Mouse (Mus musculus) T-cell, adult 2 months (primary cell): Measurements from ENCODE around the gene Mthfr.

ENCODE experiments used
- DNase-seq: peaks from one replicate; pipeline ENCODE4 v3.0.0; 2022; ENCODE audit warnings: low spot score

The Mthfr gene

GRCm38 (mm10) chr4:148065702-148066400 lies 27.0 kb downstream of the Mthfr start:
- DNase-seq = no peak

GRCm38 (mm10) chr4:148066401-148066744 lies 27.5 kb downstream of the Mthfr start:
- DNase-seq = no peak

GRCm38 (mm10) chr4:148067346-148067745 lies 28.5 kb downstream of the Mthfr start:
- no peak for DNase-seq

- no peak for DNase-seq
Observed at GRCm38 (mm10) chr4:148069602-148070218, 30.8 kb downstream of the Mthfr start.

DNA sequence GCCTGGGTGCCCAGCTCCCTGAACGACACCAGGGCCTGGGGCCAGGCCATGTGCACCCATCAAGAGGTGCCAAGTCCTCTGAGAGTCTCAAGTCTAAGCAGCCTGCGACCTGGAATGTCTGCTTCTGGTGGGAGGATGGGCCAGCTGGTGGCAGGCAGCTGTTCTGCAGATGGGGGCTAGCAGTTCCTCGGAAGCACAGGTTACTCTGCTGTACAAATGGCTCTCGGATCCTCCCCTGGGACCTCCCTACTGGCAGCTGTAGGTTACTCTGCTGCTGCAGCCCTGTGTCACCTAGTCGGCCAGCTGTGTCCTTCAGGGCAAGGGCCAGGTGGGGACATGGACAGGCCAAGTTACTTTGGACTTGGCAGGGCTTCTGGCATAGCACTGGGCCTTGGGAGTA lies 32.6 kb downstream of the Mthfr start:
- DNase-seq = no peak

GRCm38 (mm10) chr4:148074521-148075189 lies 35.8 kb downstream of the Mthfr start:
- peak; percentile 39 for DNase-seq

GRCm38 (mm10) chr4:148075259-148075658 lies 36.4 kb downstream of the Mthfr start:
- DNase-seq = peak; percentile 63

DNA sequence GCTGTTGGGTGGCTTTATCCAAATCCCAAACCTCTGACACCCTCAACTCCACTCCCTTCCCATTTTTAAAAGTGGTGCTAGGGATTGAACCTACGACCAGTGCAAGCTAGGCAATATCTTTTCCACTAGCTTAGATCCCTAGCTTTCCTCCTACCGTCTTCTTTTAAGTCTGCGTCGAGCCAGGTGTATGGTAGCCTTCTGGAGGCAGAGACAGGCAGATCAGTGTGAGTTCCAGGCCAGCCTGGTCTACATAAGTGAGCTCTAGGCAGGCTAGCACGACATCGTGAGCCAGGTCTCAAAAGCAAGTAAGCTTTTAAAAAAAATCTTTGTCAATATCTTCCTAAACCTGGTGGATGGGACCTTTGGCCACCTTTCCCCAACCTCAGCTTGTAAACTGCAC lies 37.0 kb downstream of the Mthfr start:
- no peak for DNase-seq

- DNase-seq = no peak
Observed at GRCm38 (mm10) chr4:148079212-148079611, 40.3 kb downstream of the Mthfr start.

- DNase-seq = no peak
Observed at GRCm38 (mm10) chr4:148079944-148080596, 41.2 kb downstream of the Mthfr start.

GRCm38 (mm10) chr4:148080597-148080973 lies 41.7 kb downstream of the Mthfr start:
- no peak for DNase-seq

- no peak for DNase-seq
Observed at GRCm38 (mm10) chr4:148081201-148081600, 42.3 kb downstream of the Mthfr start.

GRCm38 (mm10) chr4:148082257-148083044 lies 43.6 kb downstream of the Mthfr start:
- peak; percentile 58 for DNase-seq

GRCm38 (mm10) chr4:148083176-148083899 lies 44.5 kb downstream of the Mthfr start:
- DNase-seq = peak; percentile 9

DNA sequence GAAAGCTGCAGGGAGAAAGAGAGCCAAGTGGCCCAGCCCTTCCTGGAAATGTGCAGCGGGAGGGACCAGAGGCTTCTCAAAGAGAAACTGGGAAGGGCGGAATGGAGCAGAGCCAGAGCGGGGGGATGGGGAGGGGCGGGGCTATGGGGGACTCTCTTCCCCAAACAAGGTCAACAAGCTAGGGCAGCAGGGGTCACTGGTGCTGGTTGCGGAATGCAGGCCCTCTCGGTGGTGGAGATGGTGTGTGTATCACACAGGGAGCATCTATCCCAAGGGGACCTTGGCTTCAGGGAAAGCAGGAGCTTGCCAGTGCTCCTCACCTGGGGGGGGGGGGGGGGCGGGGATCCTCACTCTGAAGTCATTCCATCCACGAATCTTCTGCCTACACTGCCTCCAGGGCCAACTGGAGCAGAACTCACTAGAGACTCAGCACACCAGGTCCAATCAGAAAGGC lies 45.4 kb downstream of the Mthfr start:
- DNase-seq = no peak

- no peak for DNase-seq
Observed at GRCm38 (mm10) chr4:148085131-148085906, 46.4 kb downstream of the Mthfr start.

- no peak for DNase-seq
Observed at GRCm38 (mm10) chr4:148085907-148086305, 47.0 kb downstream of the Mthfr start.

DNA sequence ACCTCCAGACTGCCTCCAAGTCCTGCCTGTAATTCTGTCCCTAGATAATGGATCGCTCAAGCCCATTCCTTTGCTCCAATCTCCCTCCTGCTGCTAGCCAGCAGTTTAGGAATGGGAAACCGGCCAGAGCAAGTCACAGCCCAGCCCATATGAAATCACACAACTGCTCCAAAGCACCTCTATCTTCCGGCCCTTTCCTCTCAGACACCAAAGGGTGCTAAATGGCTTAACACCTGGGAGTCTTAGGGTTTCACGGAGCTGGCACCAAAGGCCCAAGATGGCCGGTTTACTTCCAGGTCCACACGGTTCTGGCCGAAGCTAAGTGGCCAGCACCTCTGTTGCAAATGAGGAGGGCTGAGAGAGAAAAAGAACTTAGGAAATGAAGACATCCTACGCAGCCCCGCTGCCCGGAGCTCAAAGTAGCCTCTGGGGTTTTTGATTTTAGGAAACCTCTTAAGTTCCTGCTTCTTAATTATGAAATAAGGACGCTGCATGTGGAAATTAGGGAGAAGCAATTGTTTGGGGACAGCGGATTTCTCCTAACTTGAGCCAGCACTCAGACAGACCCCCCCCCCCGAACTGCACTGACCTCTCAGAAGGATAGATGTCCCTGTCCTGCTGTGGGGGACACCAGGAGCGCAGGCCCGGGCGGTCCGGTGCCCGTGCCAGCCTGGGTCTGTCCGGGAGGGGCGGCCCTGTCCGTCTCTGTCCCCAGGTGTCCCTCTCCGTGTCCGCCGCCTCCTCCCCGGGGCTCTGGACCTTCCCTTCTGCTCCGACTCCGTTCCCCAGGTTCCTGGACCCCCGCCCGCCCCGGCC lies 48.4 kb downstream of the Mthfr start:
- DNase-seq = no peak

- DNase-seq = peak; percentile 90
Observed at GRCm38 (mm10) chr4:148087907-148088527, 49.1 kb downstream of the Mthfr start, which contains the start of gene Agtrap. Agtrap (minus strand) TSS chr4:148088031.
